Mouse (Mus musculus): ENCODE measurements around the gene Dnah2.

The Dnah2 gene

DNA sequence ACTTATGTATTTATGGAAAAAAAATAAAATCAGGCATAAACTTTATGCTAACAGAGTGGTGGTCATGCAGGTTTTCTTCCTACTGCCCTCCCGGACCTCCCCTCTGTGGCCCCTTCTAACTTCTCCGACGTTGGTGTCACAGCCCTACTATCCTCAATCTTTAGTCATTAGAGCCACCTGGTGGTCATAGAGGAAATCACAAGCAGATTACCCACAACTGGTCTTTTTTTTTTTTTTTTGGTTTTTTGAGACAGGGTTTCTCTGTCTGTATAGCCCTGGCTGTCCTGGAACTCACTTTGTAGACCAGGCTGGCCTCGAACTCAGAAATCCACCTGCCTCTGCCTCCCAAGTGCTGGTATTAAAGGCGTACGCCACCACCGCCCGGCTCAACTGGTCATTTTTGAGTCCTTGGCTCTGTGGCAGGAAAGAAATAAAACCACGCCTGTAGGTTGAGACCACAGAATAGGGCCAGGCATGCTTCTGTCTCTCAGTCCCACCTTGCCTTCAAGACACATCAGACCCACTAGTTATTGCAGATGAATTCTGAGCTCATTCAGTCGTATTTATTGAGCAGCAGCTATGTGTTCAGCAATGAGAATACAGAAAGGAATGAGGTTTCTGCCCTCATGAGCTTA is 158.4 kb downstream of the Dnah2 start:
- DNase-seq (ENCODE audit: low read depth, low spot score): no peak

DNA sequence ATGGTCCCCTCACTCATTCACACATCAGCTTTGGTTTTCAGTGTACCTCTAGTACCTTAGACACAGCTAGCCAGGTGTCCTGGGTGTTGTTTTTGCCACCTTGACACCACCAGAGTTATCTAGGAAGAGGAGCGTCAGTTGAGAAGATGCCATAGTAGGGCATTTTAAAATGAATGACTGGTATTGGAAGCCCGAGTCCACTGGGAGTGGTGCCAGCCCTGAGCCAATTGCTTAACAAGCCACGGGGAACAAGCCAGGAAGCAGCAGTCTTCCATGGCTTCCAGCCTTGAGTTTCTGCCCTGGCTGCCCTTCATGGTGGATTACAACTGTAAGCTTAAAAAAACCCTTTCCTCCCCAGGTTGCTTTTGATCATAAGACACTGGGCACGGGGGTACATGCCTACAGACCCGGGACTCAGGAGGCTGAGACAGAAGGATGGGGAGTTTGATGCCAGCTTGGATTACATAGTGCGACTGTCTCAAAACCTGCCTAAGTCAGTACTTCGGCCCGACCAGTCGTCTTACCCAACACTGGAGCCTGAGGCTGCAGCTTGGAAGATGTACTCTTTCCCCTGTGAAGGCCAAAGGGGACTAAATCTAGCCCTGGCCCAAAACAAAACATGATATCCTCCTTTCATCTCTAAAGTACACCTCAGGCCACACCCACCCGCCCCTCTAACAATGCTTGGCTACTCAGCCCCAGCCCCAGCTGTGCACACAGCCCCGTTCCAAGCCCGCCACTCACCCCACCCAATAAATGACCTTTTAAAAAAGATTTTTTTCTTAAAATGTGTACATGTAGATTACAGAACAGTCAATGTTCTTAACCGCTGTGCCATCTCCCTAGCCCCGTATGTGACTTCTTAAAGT is 159.1 kb downstream of the Dnah2 start:
- no peak for DNase-seq (ENCODE audit: low read depth, low spot score)

DNA sequence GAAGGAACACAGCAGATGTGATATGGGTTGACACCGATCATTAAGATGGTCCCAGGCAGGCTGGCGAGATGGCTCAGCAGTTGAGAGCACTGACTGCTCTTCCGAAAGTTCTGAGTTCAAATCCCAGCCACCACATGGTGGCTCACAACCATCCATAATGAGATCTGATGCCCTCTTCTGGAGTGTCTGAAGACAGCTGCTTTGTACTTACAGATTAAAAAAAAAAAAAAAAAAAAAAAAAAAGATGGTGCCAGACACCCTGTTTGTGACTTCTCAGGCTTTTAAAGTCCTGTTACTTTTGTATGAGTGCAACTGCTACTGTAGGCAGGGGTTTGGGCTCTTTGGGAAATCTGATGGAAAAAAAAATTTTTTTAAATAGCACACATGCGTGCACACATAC is 160.2 kb downstream of the Dnah2 start:
- DNase-seq (ENCODE audit: low read depth, low spot score): no peak

- DNase-seq (ENCODE audit: low read depth, low spot score): no peak
Measured at GRCm38 (mm10) chr11:69386758-69387157, 162.2 kb downstream of the Dnah2 start.

DNA sequence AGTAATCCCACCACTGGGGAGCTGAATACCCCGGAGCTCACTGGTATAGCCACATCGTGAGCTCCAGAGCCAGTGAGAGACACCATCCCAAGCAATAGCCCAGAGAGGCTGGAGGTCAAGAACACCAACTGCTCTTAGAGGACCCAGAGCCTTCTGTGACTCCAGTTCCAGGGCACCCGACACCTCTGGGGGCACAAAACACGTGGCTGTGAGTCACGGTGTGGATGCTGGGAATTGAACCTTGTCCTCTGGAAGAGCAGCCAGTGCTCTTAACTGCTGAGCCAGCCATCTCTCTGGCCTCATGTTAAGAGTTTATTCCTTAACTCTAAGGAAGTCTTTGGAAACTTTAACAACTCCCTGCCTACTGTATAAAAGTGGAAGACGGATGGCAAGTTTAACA is 163.9 kb downstream of the Dnah2 start:
- no peak for DNase-seq (ENCODE audit: low read depth, low spot score)

DNA sequence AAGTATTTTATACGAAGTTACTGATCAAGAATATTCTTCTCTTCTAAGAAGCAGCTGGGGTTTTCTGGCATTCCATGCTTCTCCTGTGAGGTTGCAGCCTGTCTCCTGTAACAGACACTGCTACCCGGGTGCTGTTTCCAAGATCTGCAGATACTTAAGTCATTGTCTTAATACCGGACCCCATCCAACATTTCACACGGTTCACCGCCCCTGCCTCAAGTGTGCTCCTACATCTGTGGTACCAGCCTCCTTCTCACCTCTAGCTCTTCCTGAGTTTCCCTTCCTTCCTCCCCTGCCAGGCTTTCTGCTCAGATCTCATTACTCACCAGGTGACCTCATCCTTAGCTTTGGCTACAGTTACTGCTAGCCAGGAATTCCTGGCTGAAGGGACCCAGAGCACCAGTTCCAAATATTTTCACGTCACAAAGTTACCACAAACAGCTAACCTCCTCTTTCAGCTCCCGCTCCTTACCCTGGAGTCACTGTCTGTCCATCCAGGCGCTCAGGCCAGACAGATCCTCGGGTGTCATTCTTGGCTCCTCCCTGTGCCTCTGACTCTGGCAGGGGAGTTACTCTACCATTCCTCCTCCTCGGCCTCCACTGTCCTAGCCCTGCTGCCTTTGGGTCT is 166.3 kb downstream of the Dnah2 start:
- no peak for DNase-seq (ENCODE audit: low read depth, low spot score)

DNA sequence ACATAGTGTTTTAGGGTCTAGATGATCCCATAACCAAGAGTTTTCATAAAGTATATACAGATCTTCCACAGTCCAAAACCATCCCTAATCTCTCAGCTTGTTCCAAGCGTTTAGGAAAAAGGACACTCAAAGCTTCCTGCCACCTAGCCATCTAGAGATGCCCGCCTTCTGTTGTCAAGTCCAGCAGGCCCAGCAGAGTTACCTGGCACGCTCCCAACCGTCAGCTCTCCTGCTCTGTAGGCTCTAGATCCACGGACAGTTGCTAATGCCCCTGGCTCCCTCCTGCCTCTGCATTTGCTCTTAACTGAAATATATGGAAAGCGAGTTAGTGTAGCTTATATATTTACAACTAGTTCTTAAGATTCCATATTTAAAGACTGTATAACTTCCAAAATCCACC is 167.6 kb downstream of the Dnah2 start:
- no peak for DNase-seq (ENCODE audit: low read depth, low spot score)

- no peak for DNase-seq (ENCODE audit: low read depth, low spot score)
Measured at GRCm38 (mm10) chr11:69379600-69379999, 169.3 kb downstream of the Dnah2 start.

GRCm38 (mm10) chr11:69377766-69378165 is 171.1 kb downstream of the Dnah2 start:
- DNase-seq (ENCODE audit: low read depth, low spot score): no peak

DNA sequence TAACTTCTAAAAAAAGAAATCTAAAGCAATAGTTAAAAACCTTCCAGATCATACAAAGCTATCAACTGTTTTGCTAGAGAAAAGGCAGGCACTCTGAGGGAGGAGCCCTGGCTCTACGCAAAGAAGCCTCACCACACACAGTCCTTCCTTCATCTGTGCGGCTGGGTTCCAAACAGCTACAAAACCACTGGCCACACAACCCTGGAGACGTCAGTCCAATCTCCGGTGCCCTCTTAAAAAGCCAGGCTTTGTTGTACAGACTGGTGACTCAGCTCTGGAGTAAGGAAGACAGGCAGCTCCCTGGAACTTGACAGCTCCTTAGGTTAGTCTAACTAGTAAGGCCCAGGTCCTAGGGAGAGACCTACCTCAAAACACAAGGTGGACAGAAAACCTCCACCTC is 173.3 kb downstream of the Dnah2 start:
- DNase-seq (ENCODE audit: low read depth, low spot score): no peak

DNA sequence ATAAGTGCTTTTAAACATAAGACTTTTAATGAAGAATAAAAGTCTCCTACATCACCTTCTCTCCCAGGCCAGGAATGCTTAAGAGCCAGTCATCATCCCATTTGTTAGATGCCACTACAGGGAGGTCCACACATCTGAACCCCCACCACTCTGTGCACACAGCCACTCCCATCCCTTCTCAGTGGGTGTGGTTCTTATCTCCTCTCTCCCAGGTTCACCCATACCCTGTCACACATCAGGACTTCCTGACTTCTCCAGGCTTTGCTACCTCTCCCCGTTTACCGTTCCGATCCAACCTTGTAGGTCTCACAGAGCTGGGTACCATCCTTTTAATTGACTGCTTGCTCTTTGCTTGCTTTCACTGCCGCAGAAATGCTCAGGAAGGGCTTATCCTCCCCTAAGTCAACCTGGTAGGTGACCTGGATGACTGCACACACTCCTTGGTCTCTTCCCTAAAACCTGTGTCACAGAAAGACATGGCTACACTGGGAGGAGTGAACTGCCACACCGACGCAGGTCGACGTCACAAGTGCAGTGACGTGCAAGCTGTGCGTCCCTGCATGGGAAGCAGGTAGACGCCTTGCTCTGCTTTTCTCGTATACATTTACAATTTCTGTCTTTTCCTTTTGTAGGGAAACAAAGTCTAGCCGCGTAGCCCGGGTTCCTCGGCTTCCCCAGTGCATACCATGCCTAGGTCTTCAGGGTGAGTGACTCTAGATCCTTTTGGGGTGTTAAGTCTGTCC is 175.5 kb downstream of the Dnah2 start:
- DNase-seq (ENCODE audit: low read depth, low spot score): no peak

DNA sequence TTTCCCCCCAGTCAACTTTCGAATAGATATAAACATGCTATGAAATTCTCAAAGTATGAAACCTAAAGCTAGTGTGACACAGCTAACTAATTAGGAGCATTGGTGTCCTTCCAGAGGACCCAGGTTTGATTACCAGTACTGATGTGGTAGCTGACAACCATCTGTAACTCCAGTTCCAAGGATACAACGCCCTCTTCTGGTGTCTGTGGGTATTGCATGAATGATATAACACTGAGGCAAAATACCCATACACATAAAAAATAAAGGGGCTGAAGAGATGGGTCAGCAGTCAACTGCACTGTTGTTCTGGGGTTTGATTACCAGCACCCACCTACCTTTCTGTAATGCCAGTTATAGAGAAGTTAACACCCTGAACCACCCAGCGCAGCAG is 176.1 kb downstream of the Dnah2 start:
- DNase-seq (ENCODE audit: low read depth, low spot score): no peak

DNA sequence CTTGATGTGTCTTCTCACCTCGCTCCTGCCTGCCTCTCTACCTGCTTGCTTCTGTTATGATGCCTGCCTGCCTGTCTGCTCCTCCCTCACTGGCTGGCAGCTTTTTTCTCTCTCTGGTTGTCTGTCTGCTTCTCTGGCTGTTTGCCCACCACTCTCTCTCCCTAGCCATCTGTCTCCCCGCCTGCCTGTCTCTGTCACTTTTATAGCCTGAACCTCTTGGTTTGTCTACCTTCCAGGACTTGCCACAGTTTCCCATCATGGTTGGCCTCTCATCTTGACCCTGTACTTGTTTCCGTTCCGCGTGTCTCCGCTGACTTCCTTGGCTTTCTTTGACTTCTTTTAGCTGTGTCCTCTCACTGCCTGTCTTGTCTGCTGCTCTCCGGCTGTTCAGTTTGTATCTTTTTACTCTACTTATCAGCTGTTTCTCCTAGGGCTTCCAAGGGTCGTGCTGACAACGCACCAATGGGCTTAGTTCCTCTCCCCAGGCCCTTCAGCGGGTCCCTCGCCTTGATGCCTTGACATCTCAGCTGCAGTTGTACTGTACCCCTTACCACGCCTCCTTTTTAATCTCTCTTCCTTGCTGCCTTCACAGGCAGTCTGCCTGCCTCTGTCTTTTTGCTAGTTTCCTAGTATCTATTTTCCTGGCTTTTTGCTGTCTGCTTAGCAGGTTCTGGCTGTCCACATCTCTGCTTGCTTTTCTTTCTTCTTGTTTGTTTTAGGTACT is 176.7 kb downstream of the Dnah2 start:
- DNase-seq (ENCODE audit: low read depth, low spot score): no peak

- no peak for DNase-seq (ENCODE audit: low read depth, low spot score)
Measured at GRCm38 (mm10) chr11:69371601-69372000, 177.3 kb downstream of the Dnah2 start.

DNA sequence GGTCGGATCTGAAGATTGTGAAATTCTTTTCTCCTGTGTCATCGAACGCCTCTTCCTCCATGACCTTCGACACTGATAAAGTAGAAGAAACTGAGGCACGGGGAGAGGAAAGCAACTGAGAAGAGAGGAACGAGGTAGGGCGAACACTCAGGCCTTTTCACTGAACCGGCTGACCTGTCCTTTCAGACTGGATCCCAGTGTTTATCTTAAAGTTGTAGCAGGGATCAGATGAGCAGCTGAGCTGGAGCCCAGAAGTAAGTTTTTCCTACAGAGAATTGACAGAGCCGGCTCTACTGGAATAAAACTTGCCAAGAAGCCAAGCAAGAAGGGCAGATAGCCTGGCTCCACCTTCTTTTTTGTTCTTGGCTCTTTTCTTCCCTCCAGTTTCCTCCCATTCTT is 178.1 kb downstream of the Dnah2 start:
- DNase-seq (ENCODE audit: low read depth, low spot score): no peak
